Mouse (Mus musculus): ENCODE measurements around the gene Olfr618.

DNA sequence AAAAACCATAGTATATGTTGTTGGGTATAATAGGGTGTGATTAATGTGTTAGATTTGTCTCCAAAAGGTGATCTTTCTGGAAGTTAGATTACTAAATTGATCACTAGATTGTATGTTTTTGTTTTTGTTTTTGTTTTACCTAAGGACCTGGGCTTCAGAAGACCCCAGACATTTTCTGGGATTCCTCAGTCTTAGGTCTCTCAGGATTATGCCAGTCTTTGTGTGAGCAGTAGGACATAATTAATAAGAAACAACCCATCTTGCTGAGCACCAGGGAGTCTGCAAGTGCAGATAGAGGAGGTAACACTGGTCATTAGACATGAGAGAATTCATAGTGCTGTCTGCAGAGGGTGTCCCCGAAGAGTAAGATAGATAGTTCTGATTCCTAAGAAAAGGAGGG, 17.1 kb upstream of the Olfr618 start, which contains the start of gene Olfr617:
- no peak for TF ChIP-seq ZNF384 (IDR thresholded peaks at IDR 0.05; ENCODE audit: low read depth, low read length)
- TF ChIP-seq ZC3H11A (IDR thresholded peaks at IDR 0.05; ENCODE audit: borderline replicate concordance, low read depth, low read length): no peak

All from ES-E14 (cell line).